Mouse (Mus musculus) Patski (cell line): ENCODE results near the gene Odaph. TPM values are rescaled to one million over a fixed set of nuclear protein-coding genes. Genes with fewer than 3 reads are reported as not detected.
A peak's percentile ranks its signal among the peaks of the same experiment; 100 is the strongest.

Experiments used
- ATAC-seq: fragments of 100-300 bp; one replicate; pipeline ENCODE4 v1.8.0; 2021
- CTCF ChIA-PET: fragments of 350-600 bp; sonication (Branson Sonifier 250); formaldehyde crosslinking; loops from one replicate; lab custom pipeline; 2022; ENCODE audit warnings: inconsistent platforms; lab: Charles Lee
- POLR2A ChIA-PET: fragments of 350-600 bp; sonication (Branson Sonifier 250); formaldehyde crosslinking; loops from one replicate; lab custom pipeline; 2022; ENCODE audit warnings: antibody characterized with exemption, inconsistent platforms; lab: Charles Lee
- DNase-seq: peaks from one replicate; pipeline ENCODE4 v3.0.0-alpha.2; 2011; ENCODE audit warnings: low read depth, low spot score
- H3K27me3 ChIP-seq: fragments of 371-371 bp; one replicate; pipeline ENCODE4 v1.5.1; 2021
- CTCF ChIP-seq: fragments of 100-300 bp; IDR thresholded peaks from one replicate; pipeline ENCODE4 v1.5.1; 2021
- in situ Hi-C: fragments of 300-500 bp; cut with MboI; formaldehyde crosslinking; loops from 3 replicates; pipeline ENCODE4 v1.11.1; 2018; ENCODE audit warnings: low pct_unique_long_range_greater_than_20kb, mixed read lengths
- polyA plus RNA-seq: library from polyadenylated mRNA; unstranded; gene quantifications from one replicate; pipeline ENCODE4 v1.2.3, GENCODE M21; 2021

Gene Odaph
- polyA plus RNA-seq, 1 experiment from 2014 or later: 1.5 TPM

DNA sequence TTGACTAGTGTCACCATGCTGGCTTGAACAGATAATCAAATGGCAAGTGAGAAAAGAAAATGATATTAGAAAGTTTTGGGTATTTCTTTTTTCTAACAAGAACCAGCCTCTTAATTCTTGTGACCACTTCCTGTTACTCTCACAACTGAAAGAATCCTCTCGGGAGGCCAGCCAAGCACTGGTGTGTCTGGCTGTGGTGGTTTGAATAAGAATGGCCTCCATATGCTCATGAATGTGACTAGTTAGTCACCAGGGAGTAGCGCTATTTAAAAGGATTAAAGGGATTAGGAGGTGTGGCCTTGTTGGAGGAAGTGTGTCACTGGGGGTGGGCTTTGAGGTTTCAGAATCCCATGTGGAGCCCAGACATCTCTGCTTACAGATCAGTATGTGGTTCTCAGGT, 1.6 kb upstream of the Odaph start:
- no peak for TF ChIP-seq CTCF
- in situ Hi-C loops: no loop called here
- H3K27me3 ChIP-seq: no peaks in the 10 kb centered on the region
- no peak for DNase-seq
- POLR2A ChIA-PET: no interaction called here
- ATAC-seq: no peak
- CTCF ChIA-PET: interaction anchor here (1.1 to 1.3 kb wide), 2 partner anchors 10 to 22 kb away, joined by 4 to 5 read pairs; no protein-coding TSS in a partner anchor

DNA sequence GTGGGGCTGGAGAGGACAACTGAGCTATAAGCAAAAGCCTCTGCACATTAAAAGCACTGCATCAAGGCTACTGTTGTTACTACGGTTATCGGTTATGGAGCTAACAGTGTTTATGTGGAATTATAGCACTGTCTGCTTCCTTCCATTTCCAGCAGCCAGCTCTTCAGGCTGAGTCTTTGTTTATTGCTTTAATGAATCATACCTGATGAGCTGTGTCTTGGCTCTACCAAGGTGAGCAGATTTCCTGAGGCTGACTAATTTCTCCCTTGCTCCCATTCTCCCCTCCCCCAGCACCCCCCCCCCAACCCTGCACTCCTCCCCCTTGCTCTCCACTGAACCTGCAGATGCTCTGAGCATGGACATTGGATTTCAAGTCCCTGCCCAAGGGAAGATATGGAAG, 524 bp downstream of the Odaph start:
- TF ChIP-seq CTCF: no peak
- in situ Hi-C loops: no loop called here
- ChIA-PET POLR2A (interaction anchor here (0.9 kb wide), 1 partner anchor 26 kb away, joined by 3 read pairs; no protein-coding TSS in a partner anchor), CTCF (interaction anchor here (1.0 to 1.2 kb wide), 2 partner anchors 10 to 14 kb away, joined by 3 read pairs; no protein-coding TSS in a partner anchor)
- DNase-seq: peak; percentile 54
- H3K27me3 ChIP-seq: no peaks in the 10 kb centered on the region
- peak; percentile 74 for ATAC-seq

DNA sequence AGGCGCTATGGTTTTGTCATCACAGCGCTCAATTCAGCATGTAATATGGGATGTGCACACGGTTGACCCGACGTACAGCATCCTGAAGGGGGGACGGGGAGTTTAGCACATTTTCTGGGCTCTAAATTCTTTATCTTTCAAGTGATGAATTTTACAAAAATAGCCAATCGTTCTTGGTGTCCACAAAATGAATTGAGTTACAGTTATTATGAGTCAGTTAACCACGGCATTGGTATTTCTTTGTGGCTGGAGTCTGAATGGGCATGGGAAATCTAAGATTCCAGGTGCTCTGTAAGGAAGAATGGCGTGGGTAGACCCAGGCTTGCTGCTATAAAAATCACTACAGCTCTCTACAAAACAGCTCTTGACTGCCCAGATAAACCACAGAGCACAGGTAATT, 2.0 kb downstream of the Odaph start:
- CTCF ChIA-PET: no interaction called here
- POLR2A ChIA-PET: no interaction called here

DNA sequence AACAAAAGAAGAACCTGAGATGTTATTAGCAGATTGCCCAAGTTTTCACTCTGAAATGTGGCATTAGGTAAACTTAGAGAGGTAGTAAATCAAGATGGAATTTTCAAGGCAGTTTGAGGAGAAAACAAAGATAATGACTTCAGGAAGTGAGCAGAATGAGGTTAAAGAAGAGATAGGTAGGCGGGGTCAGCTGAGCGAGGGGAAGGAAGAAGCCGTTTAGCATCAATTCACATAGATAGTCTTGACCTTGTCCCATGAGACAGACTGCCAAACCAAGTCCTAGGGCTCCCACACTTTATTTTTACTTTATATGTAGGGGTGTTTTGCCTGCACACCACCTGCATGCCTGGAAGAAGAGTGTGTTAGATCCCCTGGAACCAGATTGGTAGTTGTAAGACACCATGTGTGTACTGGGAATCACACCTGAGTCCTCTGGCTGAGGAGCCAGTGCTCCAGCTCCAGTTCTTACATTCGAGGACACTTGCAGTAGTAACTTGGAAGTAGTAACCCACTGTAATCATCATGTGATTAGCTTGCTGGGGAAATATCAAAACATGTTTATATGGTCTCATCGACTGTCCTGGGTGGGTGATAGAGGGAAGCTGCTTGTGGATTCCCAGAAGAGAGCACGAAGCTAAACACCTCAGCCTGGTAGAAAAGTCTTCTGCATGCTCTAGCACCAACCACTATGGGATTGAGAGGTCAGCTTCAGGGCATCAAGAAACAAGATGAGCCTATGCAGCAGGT, 4.1 kb downstream of the Odaph start:
- ChIA-PET CTCF (interaction anchor here (1.3 to 2.3 kb wide), 2 partner anchors 8 to 10 kb away, joined by 3 to 8 read pairs; no protein-coding TSS in a partner anchor), POLR2A (interaction anchor here (0.6 kb wide), 2 partner anchors 23 to 81 kb away, joined by 3 read pairs; no protein-coding TSS in a partner anchor)
- H3K27me3 ChIP-seq: no peaks in the 10 kb centered on the region
- DNase-seq (no peak), ATAC-seq (no peak)
- TF ChIP-seq CTCF: no peak
- in situ Hi-C loops: no loop called here

More for the DNA sequence above, 2.0 kb downstream of the Odaph start:
- in situ Hi-C loops: no loop called here
- DNase-seq: no peak
- TF ChIP-seq CTCF: no peak
- H3K27me3 ChIP-seq: no peaks in the 10 kb centered on the region
- ATAC-seq: no peak

DNA sequence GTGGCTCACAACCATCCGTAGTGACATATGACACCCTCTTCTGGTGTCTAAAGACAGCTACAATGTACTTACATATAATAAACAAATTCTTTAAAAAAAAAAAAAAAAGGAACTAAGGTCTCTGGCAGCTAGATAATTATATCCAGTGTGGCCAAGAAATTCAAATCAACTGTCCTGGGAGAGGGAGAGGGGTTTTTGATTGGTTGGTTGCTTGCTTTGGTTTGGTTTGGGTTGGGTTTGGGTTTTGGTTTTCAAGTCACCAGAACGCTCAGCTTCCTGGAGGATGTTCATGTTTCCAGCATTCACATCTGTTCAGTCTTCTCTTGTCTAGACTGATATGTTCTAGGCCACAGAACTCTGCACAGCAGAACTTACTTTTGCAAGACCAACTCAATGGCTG, 5.8 kb downstream of the Odaph start:
- in situ Hi-C loops: no loop called here
- ChIA-PET POLR2A (interaction anchor here (0.6 to 0.8 kb wide), 2 partner anchors 128 to 245 kb away, joined by 3 to 6 read pairs; no protein-coding TSS in a partner anchor), CTCF (interaction anchor here (1.3 to 2.3 kb wide), 2 partner anchors 9 to 31 kb away, joined by 5 to 8 read pairs; partner anchors contain the start of gene Rchy1)
- no peaks in the 10 kb centered on the region for H3K27me3 ChIP-seq
- ATAC-seq: no peak
- no peak for DNase-seq
- no peak for TF ChIP-seq CTCF

DNA sequence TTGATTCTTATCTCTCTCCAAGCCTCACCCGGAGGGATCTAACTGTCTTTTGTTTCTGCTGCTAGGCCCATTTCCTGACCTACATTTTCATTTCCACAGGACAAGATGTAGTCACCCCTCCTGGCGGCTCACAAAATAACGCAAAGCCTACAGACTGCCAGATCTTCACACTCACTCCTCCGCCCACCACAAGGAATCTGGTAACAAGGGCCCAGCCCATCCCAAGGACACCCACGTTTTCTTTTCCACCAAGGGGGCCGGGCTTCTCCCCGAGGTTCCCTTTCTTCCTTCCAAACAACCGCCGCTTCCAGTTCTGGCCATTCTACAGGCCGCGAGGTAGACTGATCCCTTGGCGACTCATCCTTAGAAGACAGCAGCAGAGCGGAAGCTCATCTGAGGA, 7.3 kb downstream of the Odaph start:
- no peaks in the 10 kb centered on the region for H3K27me3 ChIP-seq
- CTCF ChIA-PET: interaction anchor here (1.0 to 1.3 kb wide), 3 partner anchors 9 to 34 kb away, joined by 3 to 5 read pairs (median 3); partner anchors contain the start of gene Rchy1
- POLR2A ChIA-PET: interaction anchor here (0.6 kb wide), 1 partner anchor 590 kb away, joined by 3 read pairs; no protein-coding TSS in a partner anchor
- ATAC-seq (no peak), DNase-seq (no peak)
- in situ Hi-C loops: no loop called here
- TF ChIP-seq CTCF: no peak

DNA sequence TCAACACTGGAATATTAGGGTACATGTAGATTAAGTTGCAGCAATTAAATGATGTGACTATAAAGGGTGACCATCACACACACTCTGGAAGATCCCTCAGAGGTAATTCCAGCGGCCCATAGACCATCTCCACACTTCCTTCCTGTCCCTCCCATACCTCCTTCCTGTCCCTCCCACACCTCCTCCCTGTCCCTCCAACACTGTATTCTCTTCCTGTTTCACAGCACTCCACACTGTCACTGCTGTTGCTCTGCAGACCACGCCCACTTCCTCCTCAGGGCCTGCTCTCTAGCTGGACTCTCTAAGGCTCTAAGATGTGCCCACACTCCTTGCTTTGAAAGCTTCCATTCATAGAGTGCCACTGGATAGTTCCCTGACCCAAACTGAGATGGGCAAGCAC, 13.5 kb downstream of the Odaph start:
- in situ Hi-C loops: loop anchor here (5.0 kb wide), 1 partner anchor 483 kb away; the partner anchor contains the start of gene Parm1
- POLR2A ChIA-PET: interaction anchor here (0.5 kb wide), 1 partner anchor 827 kb away, joined by 3 read pairs; no protein-coding TSS in a partner anchor
- ATAC-seq (no peak), DNase-seq (no peak)
- TF ChIP-seq CTCF: no peak
- CTCF ChIA-PET: interaction anchor here (2.0 kb wide), 1 partner anchor 9 kb away, joined by 8 read pairs; no protein-coding TSS in a partner anchor
- no peaks in the 10 kb centered on the region for H3K27me3 ChIP-seq

DNA sequence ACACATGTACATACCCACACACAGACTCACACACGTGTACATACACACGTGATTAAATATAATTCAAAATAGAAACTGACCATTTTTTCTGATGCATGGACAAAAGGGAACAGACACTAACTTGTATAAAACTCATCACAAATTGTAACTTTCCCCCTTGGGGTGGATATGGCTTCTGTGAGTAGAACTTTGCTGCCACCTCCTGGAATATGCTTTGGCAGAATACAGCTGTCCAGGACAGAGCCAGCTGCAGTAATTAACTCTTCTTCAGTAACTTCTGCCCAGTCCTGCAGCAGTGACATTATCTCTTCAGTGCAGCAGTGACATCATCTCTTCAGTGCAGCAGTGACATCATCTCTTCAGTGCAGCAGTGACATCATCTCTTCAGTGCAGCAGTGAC, 15.7 kb downstream of the Odaph start:
- ATAC-seq (peak; percentile 54), DNase-seq (no peak)
- POLR2A ChIA-PET: no interaction called here
- CTCF ChIA-PET: interaction anchor here (0.9 to 1.5 kb wide), 4 partner anchors 9 to 485 kb away, joined by 3 read pairs; no protein-coding TSS in a partner anchor
- H3K27me3 ChIP-seq: no peaks in the 10 kb centered on the region
- peak; percentile 73 for TF ChIP-seq CTCF
- in situ Hi-C loops: loop anchor here (5.0 kb wide), 1 partner anchor 486 kb away; the partner anchor contains the start of gene Parm1

DNA sequence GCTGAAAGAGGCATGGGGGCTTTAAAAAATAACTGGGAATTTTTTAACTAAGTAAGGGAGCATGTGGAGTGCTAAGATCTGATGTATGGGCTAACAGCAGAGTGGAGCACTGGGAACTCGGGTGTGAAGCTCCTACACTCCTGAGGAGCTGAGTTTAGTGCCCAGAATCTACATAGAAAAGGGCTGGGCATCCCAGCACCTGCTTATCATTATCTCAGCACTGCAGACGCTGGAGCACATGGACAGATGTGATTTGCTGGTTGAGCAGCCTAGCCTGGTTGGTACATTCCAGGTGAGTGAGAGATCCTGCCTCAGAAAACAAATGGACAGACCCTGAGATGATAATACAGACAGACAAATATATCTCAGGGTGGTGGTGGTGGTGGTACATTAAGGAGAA, 22.6 kb downstream of the Odaph start:
- DNase-seq (no peak), ATAC-seq (no peak)
- in situ Hi-C loops: no loop called here
- ChIA-PET POLR2A (no interaction called here), CTCF (interaction anchor here (1.0 kb wide), 1 partner anchor 13 kb away, joined by 3 read pairs; no protein-coding TSS in a partner anchor)
- no peaks in the 10 kb centered on the region for H3K27me3 ChIP-seq
- TF ChIP-seq CTCF: no peak

DNA sequence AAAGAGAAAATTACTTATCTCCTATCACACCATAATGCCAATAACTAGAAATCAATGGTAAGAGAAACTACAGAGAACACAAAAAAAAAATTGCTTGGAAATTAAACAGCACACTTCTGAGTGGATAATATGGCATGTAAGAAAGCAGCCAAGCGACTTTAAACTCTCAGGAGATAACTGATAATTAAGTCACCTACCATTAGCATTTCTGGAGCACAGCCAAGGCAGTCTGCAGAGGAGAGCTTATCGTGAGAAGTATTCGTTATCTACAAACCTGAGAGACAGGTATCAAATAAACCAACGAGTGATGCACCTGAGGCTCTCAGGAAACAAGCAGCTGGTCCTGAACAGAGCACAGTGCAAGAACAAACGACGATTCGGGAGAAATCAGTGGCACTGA, 24.5 kb downstream of the Odaph start:
- ATAC-seq (no peak), DNase-seq (no peak)
- CTCF ChIA-PET: interaction anchor here (0.6 to 1.5 kb wide), 6 partner anchors 10 to 53 kb away, joined by 3 to 5 read pairs (median 3); no protein-coding TSS in a partner anchor
- no peak for TF ChIP-seq CTCF
- POLR2A ChIA-PET: no interaction called here
- in situ Hi-C loops: no loop called here
- H3K27me3 ChIP-seq: no peaks in the 10 kb centered on the region
